Mouse (Mus musculus): ENCODE data around the gene Phldb2. TPM values are rescaled to one million over a fixed set of nuclear protein-coding genes. Genes with fewer than 3 reads are reported as not detected.
A peak's percentile ranks its signal among the peaks of the same experiment; 100 is the strongest.

Gene Phldb2
- 40.2 and 47.9 TPM in 2 replicates for polyA plus RNA-seq (2014; fragmentation: Nextera tagmentation; extraction: Ambion mirVana)

DNA sequence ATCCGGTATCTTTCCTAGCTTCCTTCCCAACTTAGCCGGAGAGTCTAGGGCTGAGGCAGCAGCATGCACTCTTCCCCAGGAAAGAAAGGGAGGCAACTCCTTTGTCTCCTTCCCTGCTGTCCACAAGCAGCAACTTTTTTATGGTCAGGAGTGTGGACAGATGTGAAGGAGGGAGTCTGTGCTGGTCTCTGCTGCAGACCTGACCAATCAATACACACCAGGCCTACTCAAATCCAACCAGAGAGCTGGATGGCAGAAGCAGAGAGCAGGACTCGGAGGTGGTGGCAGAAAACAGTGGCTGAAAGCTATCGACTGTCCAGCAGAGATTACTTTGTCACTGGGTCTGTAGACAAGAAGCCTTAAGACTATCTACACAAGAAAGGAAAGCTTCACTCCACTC is at the start of gene Phldb2:
Phldb2 (minus strand) TSS at position 205 of the 400 bp plus-strand sequence.
- 88% methylated on average over 4 of the region's 4 CpGs for WGBS
- Histone ChIP-seq H3K27me3 (replicated peaks; ENCODE audit: control insufficient read depth, insufficient read depth, low read length) (no peaks in the 10 kb centered on the region), H3K36me3 (ENCODE audit: control insufficient read depth, insufficient read depth, low read length) (no peaks in the 10 kb centered on the region), H3K9ac (ENCODE audit: low read depth, low read length) (no peak within 1 kb of the TSS), H3K4me3 (ENCODE audit: low read depth, low read length) (no peak within 1 kb of the TSS), H3K4me1 (ENCODE audit: control insufficient read depth, insufficient read depth, low read length) (no peaks in the 10 kb centered on the region), H3K9me3 (ENCODE audit: control insufficient read depth, low read length) (no peaks in the 10 kb centered on the region), H3K4me2 (ENCODE audit: low read depth, low read length) (no peak within 1 kb of the TSS), H3K27ac (replicated peaks; ENCODE audit: low read depth, low read length) (no peak within 1 kb of the TSS)
- no peak for DNase-seq (ENCODE audit: low spot score)
- no peak for ATAC-seq (ENCODE audit: low read depth)

- DNase-seq (ENCODE audit: low spot score) (no peak), ATAC-seq (ENCODE audit: low read depth) (no peak)
- no peaks in the 10 kb centered on the region for H3K27me3 ChIP-seq (replicated peaks; ENCODE audit: control insufficient read depth, insufficient read depth, low read length)
- H3K9ac ChIP-seq (ENCODE audit: low read depth, low read length) = no peak overlapping the region
- no peaks in the 10 kb centered on the region for H3K36me3 ChIP-seq (ENCODE audit: control insufficient read depth, insufficient read depth, low read length)
- H3K4me1 ChIP-seq (ENCODE audit: control insufficient read depth, insufficient read depth, low read length) = no peaks in the 10 kb centered on the region
- no peaks in the 10 kb centered on the region for H3K9me3 ChIP-seq (ENCODE audit: control insufficient read depth, low read length)
- 75% methylated on average over 10 of the region's 10 CpGs for WGBS
- H3K27ac ChIP-seq (replicated peaks; ENCODE audit: low read depth, low read length) = no peak overlapping the region
- no peak overlapping the region for H3K4me3 ChIP-seq (ENCODE audit: low read depth, low read length)
- H3K4me2 ChIP-seq (ENCODE audit: low read depth, low read length) = no peak overlapping the region
Measured at GRCm38 (mm10) chr16:46001550-46002166, 48.3 kb upstream of the Phldb2 start.

DNA sequence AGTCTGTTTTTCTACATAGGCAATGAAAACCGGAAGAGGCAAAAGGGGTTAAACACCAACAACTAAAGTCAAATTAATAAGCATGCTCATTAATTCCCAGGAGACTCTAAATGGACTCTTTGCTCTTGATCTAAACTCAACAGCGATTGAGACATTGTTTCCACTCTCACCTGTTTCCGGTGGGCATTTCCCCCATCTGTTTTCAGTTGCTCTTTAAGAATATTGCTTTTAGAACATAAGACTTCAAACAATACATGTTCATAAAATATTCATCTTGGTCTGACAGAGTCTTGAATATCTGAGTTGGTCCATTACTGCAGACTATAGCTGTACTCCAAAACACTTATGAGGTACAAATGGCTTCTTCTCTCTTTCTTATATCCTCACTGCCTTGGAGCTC is 47.6 kb upstream of the Phldb2 start:
- no peak overlapping the region for H3K9ac ChIP-seq (ENCODE audit: low read depth, low read length)
- 70% methylated on average over 3 of the region's 3 CpGs for WGBS
- DNase-seq (ENCODE audit: low spot score) (no peak), ATAC-seq (ENCODE audit: low read depth) (no peak)
- H3K27me3 ChIP-seq (replicated peaks; ENCODE audit: control insufficient read depth, insufficient read depth, low read length) = no peaks in the 10 kb centered on the region
- H3K4me1 ChIP-seq (ENCODE audit: control insufficient read depth, insufficient read depth, low read length) = no peaks in the 10 kb centered on the region
- H3K27ac ChIP-seq (replicated peaks; ENCODE audit: low read depth, low read length) = no peak overlapping the region
- no peaks in the 10 kb centered on the region for H3K9me3 ChIP-seq (ENCODE audit: control insufficient read depth, low read length)
- H3K4me2 ChIP-seq (ENCODE audit: low read depth, low read length) = no peak overlapping the region
- no peaks in the 10 kb centered on the region for H3K36me3 ChIP-seq (ENCODE audit: control insufficient read depth, insufficient read depth, low read length)
- no peak overlapping the region for H3K4me3 ChIP-seq (ENCODE audit: low read depth, low read length)

GRCm38 (mm10) chr16:45999374-46000191 is 46.2 kb upstream of the Phldb2 start:
- Histone ChIP-seq H3K9ac (ENCODE audit: low read depth, low read length) (no peak overlapping the region), H3K27ac (replicated peaks; ENCODE audit: low read depth, low read length) (no peak overlapping the region), H3K4me1 (ENCODE audit: control insufficient read depth, insufficient read depth, low read length) (no peaks in the 10 kb centered on the region), H3K4me3 (ENCODE audit: low read depth, low read length) (no peak overlapping the region), H3K4me2 (ENCODE audit: low read depth, low read length) (no peak overlapping the region), H3K27me3 (replicated peaks; ENCODE audit: control insufficient read depth, insufficient read depth, low read length) (no peaks in the 10 kb centered on the region), H3K36me3 (ENCODE audit: control insufficient read depth, insufficient read depth, low read length) (no peaks in the 10 kb centered on the region), H3K9me3 (ENCODE audit: control insufficient read depth, low read length) (no peaks in the 10 kb centered on the region)
- WGBS = 72% methylated on average over 10 of the region's 10 CpGs
- ATAC-seq (ENCODE audit: low read depth) (no peak), DNase-seq (ENCODE audit: low spot score) (no peak)

GRCm38 (mm10) chr16:45998231-45998630 is 44.8 kb upstream of the Phldb2 start:
- Histone ChIP-seq H3K9ac (ENCODE audit: low read depth, low read length) (no peak overlapping the region), H3K36me3 (ENCODE audit: control insufficient read depth, insufficient read depth, low read length) (no peaks in the 10 kb centered on the region), H3K27ac (replicated peaks; ENCODE audit: low read depth, low read length) (no peak overlapping the region), H3K27me3 (replicated peaks; ENCODE audit: control insufficient read depth, insufficient read depth, low read length) (no peaks in the 10 kb centered on the region), H3K4me3 (ENCODE audit: low read depth, low read length) (no peak overlapping the region), H3K9me3 (ENCODE audit: control insufficient read depth, low read length) (no peaks in the 10 kb centered on the region), H3K4me2 (ENCODE audit: low read depth, low read length) (no peak overlapping the region), H3K4me1 (ENCODE audit: control insufficient read depth, insufficient read depth, low read length) (no peaks in the 10 kb centered on the region)
- DNase-seq (ENCODE audit: low spot score) (no peak), ATAC-seq (ENCODE audit: low read depth) (no peak)
- 74% methylated on average over 7 of the region's 7 CpGs for WGBS

GRCm38 (mm10) chr16:45990901-45991676 is 37.7 kb upstream of the Phldb2 start:
- Histone ChIP-seq H3K4me2 (ENCODE audit: low read depth, low read length) (no peak overlapping the region), H3K36me3 (ENCODE audit: control insufficient read depth, insufficient read depth, low read length) (no peaks in the 10 kb centered on the region), H3K4me1 (ENCODE audit: control insufficient read depth, insufficient read depth, low read length) (no peaks in the 10 kb centered on the region), H3K4me3 (ENCODE audit: low read depth, low read length) (no peak overlapping the region), H3K27me3 (replicated peaks; ENCODE audit: control insufficient read depth, insufficient read depth, low read length) (no peaks in the 10 kb centered on the region), H3K9me3 (ENCODE audit: control insufficient read depth, low read length) (no peaks in the 10 kb centered on the region), H3K27ac (replicated peaks; ENCODE audit: low read depth, low read length) (no peak overlapping the region), H3K9ac (ENCODE audit: low read depth, low read length) (no peak overlapping the region)
- no peak for ATAC-seq (ENCODE audit: low read depth)
- 44% methylated on average over 10 of the region's 10 CpGs for WGBS
- DNase-seq (ENCODE audit: low spot score) = no peak

DNA sequence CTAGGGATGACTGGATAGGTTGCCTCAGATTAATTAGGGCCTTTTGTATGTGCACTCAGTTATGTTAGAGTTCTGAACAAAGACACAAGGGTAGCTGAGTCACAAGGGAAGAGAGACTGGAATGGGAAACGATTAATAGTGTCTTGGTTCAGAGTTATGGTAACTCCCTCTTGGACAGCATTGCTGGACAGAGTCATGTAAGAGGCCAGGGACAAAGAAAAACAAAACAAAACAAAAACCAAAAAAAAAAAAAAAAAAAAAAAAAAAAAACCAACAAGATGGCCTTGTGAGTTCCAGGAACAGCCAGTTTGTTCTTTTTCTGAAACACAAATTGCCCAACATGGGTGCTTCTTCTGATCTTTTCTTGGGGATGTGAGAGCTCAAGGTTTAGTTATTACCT is 32.8 kb upstream of the Phldb2 start:
- Histone ChIP-seq H3K9ac (ENCODE audit: low read depth, low read length) (no peak overlapping the region), H3K9me3 (ENCODE audit: control insufficient read depth, low read length) (no peaks in the 10 kb centered on the region), H3K36me3 (ENCODE audit: control insufficient read depth, insufficient read depth, low read length) (no peaks in the 10 kb centered on the region), H3K4me3 (ENCODE audit: low read depth, low read length) (no peak overlapping the region), H3K4me2 (ENCODE audit: low read depth, low read length) (no peak overlapping the region), H3K27ac (replicated peaks; ENCODE audit: low read depth, low read length) (no peak overlapping the region), H3K4me1 (ENCODE audit: control insufficient read depth, insufficient read depth, low read length) (no peaks in the 10 kb centered on the region), H3K27me3 (replicated peaks; ENCODE audit: control insufficient read depth, insufficient read depth, low read length) (no peaks in the 10 kb centered on the region)
- ATAC-seq (ENCODE audit: low read depth) (no peak), DNase-seq (ENCODE audit: low spot score) (no peak)
- WGBS = 74% methylated on average over 1 of the region's 1 CpGs

- H3K36me3 ChIP-seq (ENCODE audit: control insufficient read depth, insufficient read depth, low read length) = no peaks in the 10 kb centered on the region
- WGBS = 64% methylated on average over 4 of the region's 4 CpGs
- H3K27me3 ChIP-seq (replicated peaks; ENCODE audit: control insufficient read depth, insufficient read depth, low read length) = no peaks in the 10 kb centered on the region
- peak; percentile 54 for DNase-seq (ENCODE audit: low spot score)
- peak; percentile 86; the same call in 1 of the 2 replicates for ATAC-seq (ENCODE audit: low read depth)
- no peak overlapping the region for H3K4me2 ChIP-seq (ENCODE audit: low read depth, low read length)
- no peak overlapping the region for H3K27ac ChIP-seq (replicated peaks; ENCODE audit: low read depth, low read length)
- no peak overlapping the region for H3K9ac ChIP-seq (ENCODE audit: low read depth, low read length)
- H3K9me3 ChIP-seq (ENCODE audit: control insufficient read depth, low read length) = no peaks in the 10 kb centered on the region
- no peaks in the 10 kb centered on the region for H3K4me1 ChIP-seq (ENCODE audit: control insufficient read depth, insufficient read depth, low read length)
- no peak overlapping the region for H3K4me3 ChIP-seq (ENCODE audit: low read depth, low read length)
Measured at GRCm38 (mm10) chr16:45984610-45985606, 31.5 kb upstream of the Phldb2 start.

Measured in embryonic facial prominence, embryonic 14.5 days (tissue).